Mouse (Mus musculus): ENCODE measurements around the gene Bace2.

Gene Bace2

DNA sequence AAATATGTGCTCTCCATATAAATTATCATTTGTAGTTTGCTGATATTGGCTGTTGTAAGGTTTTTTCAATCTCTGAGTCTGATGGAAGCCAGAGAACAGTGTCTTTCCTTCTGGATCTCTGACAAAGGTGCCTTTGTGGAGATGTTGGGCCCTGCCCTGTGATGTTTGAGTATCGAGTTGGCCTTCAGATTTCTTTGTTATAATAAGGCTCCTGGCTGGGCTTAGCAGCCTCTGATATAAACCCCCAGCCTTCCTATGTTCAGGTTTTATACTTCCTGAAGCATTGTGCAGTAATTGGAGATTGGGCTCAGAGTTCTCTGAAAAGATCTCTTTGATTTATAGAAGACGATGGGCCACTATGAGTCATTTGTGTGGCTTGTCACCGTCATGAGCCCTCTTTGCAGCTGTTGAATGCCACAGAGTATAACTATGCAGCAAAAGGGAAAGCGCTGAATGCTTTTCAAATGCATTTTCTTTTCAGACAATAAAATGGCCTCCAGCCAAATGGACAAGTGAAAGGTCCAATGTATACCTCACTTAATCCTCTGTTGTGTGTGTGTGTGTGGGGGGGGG is 45.8 kb downstream of the Bace2 start:
- no peak for DNase-seq

DNA sequence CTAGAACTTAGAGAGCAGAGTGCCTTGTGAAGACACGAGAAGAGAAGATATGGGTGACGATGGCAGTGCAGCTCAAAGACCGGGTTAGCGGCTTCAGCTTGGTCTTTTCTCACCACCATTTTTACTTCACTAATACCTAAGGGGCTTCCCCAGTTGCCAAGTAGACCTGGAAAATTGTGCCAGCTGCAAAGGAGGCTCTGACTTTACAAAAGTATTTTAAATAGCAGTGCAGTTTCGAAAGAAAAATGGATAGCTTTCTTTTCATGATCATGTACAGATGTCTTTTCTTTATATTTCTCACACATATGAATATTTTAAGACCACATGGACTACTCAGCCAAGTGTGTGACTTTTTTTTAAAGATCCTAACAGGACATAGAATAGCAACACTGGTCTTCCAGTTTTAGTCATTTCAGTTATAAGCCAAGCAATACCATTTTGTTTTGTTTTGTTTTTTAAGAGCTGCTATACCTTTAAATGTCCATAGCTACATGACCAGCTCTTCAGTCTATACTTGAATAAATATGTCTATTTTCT is 49.0 kb downstream of the Bace2 start:
- DNase-seq: no peak

GRCm38 (mm10) chr16:97417896-97418542 is 61.5 kb downstream of the Bace2 start:
- peak; percentile 6 for DNase-seq

GRCm38 (mm10) chr16:97418749-97419453 is 62.4 kb downstream of the Bace2 start:
- no peak for DNase-seq

DNA sequence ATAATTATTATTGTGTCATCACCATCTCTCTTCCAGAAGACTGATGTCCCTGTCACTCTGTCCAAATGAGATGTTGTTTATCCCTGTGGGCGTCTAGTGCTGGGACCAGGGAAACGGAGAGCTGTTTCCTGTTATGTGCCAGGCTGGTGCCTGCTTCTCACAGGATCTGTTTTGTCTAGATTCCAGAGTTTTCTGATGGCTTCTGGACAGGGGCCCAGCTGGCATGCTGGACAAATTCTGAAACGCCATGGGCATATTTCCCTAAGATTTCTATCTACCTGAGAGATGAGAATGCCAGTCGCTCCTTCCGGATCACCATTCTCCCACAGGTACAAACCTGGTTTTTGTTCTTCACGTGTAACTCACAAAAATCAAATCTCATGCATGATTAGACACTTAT is 65.1 kb downstream of the Bace2 start:
- DNase-seq: no peak

DNA sequence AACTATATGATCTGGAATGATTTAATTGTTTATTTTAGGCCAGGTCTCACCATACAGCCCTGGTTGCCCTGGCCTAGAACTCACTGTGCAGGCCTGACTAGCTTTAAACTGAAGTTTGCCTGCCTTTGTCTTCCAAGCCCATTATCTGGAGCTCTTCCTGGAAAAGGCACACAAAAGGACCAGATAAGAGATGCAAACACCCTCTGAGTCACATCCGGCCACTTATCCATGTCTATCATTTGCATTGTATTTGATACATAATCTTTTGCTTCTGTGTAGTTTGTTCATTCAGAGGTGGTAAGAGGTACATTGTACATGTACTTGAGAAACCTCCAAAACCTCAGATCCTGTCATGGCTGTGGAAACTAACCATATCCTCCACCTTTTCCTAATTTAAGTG is 67.1 kb downstream of the Bace2 start:
- no peak for DNase-seq

- no peak for DNase-seq
Measured at GRCm38 (mm10) chr16:97428026-97428425, 71.5 kb downstream of the Bace2 start.

DNA sequence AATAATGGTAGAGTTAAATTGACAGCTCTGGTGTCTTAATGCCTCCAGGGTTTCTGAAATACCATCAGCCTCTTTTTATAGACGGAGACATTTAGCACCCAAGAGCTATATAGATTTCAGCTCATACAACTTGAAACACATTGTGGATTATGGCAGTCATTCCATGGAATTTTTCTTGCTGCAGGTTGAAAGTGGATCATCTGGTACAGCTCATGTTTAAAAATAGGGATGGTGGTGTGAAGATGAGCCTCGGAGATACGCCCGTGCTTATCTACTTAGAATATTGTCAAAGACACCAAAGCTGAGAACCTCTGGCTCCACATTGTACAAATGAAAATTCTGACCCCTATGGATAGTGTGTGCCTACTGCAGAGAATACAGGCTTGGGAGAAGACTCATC is 73.5 kb downstream of the Bace2 start:
- DNase-seq: no peak

- DNase-seq: no peak
Measured at GRCm38 (mm10) chr16:97431328-97431727, 74.8 kb downstream of the Bace2 start.

- DNase-seq: peak; percentile 26
Measured at GRCm38 (mm10) chr16:97434206-97434605, 77.7 kb downstream of the Bace2 start.

- no peak for DNase-seq
Measured at GRCm38 (mm10) chr16:97437448-97438056, 81.0 kb downstream of the Bace2 start.

- DNase-seq: no peak
Measured at GRCm38 (mm10) chr16:97438191-97438590, 81.6 kb downstream of the Bace2 start.

DNA sequence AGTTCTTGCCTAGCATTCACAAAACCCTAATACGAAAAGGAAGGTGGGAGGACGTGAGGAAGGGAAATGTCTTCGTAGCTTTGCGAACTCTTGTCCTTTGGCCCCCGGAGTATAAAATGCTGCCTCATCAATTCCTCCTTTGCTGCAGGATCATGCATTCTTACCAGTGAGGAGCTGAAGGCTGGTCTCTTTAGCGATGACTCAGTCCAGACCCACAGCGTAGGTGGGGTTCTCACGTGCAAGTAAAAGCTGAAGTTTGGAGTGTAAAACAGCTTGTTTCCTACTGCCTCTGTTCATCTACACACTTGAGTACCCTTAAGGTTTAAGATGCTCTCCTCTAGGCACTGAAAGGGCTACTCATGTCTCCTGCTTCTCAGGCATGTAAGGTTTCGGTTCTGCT is 85.4 kb downstream of the Bace2 start:
- no peak for DNase-seq

DNA sequence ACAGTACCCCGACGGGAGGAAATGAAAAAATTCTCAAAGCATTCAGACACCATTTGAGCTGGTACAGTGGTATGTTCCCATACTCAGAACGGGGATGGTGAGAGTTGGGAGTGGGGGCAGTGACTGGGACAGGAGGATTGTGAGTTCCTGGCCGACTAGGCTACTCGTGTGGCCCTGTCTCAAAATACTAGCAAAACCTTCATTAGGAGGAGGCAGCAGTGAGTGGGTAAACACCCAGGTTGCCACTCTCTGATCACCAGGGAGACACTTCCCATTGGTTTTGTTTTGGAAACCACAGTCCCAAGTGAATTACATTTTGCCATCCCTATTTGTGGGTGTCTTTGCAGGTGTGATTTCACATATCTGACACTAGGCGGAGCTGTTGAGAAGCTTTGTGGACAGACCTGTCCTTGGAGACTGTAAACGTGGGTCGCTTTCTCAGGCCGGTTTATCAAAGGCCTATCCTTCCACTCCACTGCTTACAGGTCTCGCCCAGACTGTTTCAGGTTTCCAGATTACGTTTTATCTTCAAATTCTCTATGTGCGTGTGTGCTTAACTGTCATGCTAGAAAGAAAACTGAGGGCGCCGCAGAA is 87.2 kb downstream of the Bace2 start:
- DNase-seq: peak; percentile 12

DNA sequence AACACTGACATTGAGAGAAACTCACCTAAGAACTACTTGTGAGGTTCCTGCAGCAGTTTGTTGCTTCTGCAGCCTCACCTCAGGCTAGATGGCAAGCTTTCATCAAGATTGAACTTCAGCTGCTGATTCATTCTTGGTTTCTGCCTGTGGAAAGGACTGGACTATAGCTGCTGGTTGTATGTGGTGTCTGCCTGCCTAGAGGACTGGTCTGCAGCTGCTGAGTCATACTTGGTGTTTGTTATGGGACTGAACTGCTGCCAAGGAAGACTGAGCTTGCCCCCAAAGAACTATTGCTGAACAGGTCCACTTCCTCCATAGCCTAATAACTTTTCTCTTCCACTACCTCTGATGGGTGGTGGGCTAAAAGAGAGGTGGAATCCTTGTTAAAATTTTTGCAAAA is 90.8 kb downstream of the Bace2 start:
- no peak for DNase-seq

GRCm38 (mm10) chr16:97459831-97460230 is 103.3 kb downstream of the Bace2 start:
- DNase-seq: no peak

- DNase-seq: no peak
Measured at GRCm38 (mm10) chr16:97461271-97461670, 104.7 kb downstream of the Bace2 start.

DNA sequence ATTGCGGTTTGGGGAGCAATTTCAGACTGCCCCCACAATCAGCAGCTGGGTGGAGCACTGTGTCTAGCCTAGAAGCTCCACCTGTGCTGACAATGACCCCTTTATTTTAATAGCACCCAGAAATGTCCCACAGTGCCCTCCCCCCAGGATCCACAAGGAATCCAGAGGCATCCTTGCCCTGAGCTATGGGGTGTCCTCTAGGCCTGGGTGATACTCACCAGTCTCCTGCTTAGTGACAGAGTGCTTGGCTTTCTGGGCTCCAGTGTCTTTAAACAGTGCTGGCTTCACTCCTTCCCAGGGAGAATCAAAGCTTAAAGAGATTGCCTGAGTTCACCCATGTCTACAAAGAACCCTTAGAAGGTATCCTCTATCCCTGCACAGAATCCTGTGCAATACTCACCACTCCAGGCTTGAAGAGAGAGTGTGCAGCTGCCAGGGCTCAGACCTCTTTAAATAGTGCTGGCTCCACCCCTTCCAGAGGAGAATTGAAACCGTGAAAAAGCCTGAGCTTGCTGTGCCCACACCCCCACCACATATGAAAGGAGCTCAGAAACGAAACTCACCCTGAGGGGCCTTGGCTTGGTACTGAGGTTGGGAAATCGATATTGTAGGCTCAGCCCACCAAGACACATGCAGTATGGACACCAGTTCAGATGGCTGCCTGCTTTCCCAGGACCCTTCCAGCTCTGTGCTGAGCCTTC is 106.1 kb downstream of the Bace2 start, which contains the start of gene Mx1:
TSS of gene Mx1 (minus strand) at position 427 of the 701 bp plus-strand sequence.
- no peak for DNase-seq

DNA sequence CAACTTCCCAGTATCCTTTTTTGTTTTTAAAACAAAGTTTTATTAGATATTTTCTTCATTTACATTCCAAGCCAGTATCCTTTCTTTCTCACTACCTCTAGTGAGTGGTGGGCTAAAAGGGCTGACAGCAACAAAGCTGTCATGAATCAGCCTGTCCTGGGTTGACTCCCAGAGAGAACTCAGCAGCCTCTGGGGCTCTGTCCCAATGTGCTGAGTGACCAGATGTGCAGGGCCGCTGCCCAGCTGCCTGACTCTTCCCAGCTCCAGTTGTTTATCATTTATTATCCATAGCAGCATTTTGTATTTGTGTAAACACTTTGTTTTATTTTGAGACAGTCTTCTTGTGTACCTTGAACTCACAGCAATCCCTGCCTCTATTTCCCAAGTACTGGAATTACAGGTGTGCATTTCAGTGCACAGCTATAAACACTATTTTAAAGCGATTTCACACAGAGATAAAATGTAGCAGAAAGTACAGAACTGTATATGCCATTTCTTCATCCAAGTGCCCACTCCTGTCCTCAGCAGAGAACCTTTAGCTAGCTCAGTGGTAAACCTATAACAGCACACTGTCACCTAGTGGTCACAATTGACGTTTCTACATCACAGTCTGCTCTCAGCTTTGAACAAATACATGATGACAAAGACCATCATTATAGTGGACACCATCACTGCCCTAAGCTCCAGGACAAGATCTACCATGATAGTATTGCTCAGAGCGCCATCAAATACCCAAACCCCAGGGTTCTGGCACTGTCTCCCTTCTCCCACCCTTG is 109.8 kb downstream of the Bace2 start:
- DNase-seq: no peak

DNA sequence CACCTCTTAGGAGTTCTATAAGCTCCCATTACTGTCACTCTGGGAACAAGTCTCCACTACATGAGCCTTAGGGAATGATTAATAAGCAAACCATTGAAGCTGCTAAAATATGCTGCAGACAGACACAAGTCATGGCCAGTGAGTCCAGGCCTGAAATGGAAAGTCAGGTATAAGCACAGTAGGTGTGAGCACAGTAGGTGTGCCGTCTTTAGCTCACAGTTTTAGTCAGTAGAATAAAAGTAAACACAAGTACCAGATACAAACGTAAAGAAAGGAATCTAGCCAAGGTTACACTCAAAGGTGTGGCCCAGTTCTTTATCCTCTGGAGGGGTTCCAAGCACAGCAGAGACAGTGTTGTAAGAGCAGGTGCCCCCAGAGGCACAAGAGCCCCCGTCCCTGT is 110.9 kb downstream of the Bace2 start:
- no peak for DNase-seq

DNA sequence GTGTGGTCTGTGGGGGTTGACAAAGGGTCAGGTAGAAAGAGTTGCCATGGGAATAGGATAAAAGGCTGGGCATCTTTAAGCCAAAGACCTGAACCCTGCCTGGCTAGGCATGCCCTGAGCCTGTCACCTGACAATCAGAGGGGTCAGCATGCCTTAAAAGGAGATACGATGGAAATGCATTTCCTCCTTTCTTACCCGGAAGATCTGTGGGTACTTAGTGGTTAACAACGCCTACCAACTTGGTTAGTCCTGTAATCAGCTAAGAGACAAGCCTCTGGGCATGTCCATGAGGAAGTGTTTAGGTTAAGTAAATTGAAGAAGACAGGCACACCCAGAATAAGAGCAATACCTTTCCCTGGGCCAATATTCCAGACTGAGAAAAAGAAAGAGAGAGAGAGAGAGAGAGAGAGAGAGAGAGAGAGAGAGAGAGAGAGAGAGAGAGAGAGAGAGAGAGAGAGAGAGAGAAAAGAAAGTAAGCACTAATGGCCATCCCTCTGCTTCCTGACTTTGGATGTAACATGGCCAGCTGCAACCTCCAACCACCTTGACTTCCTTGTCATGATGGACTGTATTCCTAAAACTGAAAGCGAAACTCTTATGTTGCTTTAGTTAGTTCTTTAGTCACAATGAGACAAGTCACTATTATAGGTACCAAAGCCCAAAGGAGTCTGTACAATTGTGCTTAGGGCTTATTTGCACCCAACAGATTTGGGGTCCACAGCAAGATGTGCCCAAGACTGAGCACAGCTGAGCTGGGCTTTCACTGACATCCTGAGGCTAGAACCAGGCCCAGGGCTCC is 111.7 kb downstream of the Bace2 start:
- no peak for DNase-seq
